Mouse (Mus musculus) hindbrain, embryonic 14.5 days (tissue): Measurements from ENCODE around the gene Vps51. TPM values are rescaled to one million over a fixed set of nuclear protein-coding genes. Genes with fewer than 3 reads are reported as not detected.

Experiments
- ATAC-seq: fragments of 200-750 bp; cut with Nextera tagmentation; 2 replicates; pipeline ENCODE4 v1.8.0; 2017; ENCODE audit warnings: moderate number of reproducible peaks, mild to moderate bottlenecking, moderate TSS enrichment, moderate library complexity; ENCODE audit not compliant: low FRiP score
- DNase-seq: peaks from one replicate; pipeline ENCODE4 v3.0.0-alpha.2; 2015; ENCODE audit warnings: low spot score
- H3K27ac ChIP-seq: fragments of 300-500 bp; sonication (generic); 2 replicates; pipeline ENCODE4 v1.5.1; 2014; ENCODE audit warnings: mild to moderate bottlenecking, moderate library complexity
- H3K27me3 ChIP-seq: fragments of 300-500 bp; sonication (generic); 2 replicates; pipeline ENCODE4 v1.6.1; 2014; ENCODE audit warnings: mild to moderate bottlenecking, low read length, mixed read lengths; ENCODE audit not compliant: control insufficient read depth, insufficient read depth
- H3K36me3 ChIP-seq: fragments of 300-500 bp; sonication (generic); replicated peaks from 2 replicates; pipeline ENCODE4 v1.6.1; 2014; ENCODE audit not compliant: control insufficient read depth, insufficient read depth
- H3K4me1 ChIP-seq: fragments of 300-500 bp; sonication (generic); replicated peaks from 2 replicates; pipeline ENCODE4 v1.6.1; 2014; ENCODE audit warnings: antibody characterized with exemption, low read length, mixed read lengths; ENCODE audit not compliant: control insufficient read depth, insufficient read depth
- H3K4me2 ChIP-seq: fragments of 300-500 bp; sonication (generic); replicated peaks from 2 replicates; pipeline ENCODE4 v1.6.1; 2014; ENCODE audit warnings: mild to moderate bottlenecking, moderate library complexity
- H3K4me3 ChIP-seq: fragments of 300-500 bp; sonication (generic); replicated peaks from 2 replicates; pipeline ENCODE4 v1.5.1; 2014; ENCODE audit warnings: mild to moderate bottlenecking, low read length
- H3K9ac ChIP-seq: fragments of 300-500 bp; sonication (generic); 2 replicates; pipeline ENCODE4 v1.6.1; 2014
- H3K9me3 ChIP-seq: fragments of 300-500 bp; sonication (generic); 2 replicates; pipeline ENCODE4 v1.6.1; 2016; ENCODE audit warnings: low read length; ENCODE audit not compliant: control insufficient read depth
- WGBS: fragments of 180-500 bp; shearing (Covaris S2); extraction: QIAGEN DNeasy Blood & Tissue Kit; methylation state at CpG from one replicate; pipeline ENCODE4 v1.1.7; 2014; 5-methylcytosine and 5-hydroxymethylcytosine counted together
- polyA plus RNA-seq: library from polyadenylated mRNA; unstranded; fragments of >200 nt; fragmentation: Nextera tagmentation; extraction: Ambion mirVana; gene quantifications from 2 replicates; pipeline ENCODE4 v1.2.1, GENCODE M21; 2014

Gene Vps51
- polyA plus RNA-seq, 1 experiment from 2014 or later: 71.7 TPM

DNA sequence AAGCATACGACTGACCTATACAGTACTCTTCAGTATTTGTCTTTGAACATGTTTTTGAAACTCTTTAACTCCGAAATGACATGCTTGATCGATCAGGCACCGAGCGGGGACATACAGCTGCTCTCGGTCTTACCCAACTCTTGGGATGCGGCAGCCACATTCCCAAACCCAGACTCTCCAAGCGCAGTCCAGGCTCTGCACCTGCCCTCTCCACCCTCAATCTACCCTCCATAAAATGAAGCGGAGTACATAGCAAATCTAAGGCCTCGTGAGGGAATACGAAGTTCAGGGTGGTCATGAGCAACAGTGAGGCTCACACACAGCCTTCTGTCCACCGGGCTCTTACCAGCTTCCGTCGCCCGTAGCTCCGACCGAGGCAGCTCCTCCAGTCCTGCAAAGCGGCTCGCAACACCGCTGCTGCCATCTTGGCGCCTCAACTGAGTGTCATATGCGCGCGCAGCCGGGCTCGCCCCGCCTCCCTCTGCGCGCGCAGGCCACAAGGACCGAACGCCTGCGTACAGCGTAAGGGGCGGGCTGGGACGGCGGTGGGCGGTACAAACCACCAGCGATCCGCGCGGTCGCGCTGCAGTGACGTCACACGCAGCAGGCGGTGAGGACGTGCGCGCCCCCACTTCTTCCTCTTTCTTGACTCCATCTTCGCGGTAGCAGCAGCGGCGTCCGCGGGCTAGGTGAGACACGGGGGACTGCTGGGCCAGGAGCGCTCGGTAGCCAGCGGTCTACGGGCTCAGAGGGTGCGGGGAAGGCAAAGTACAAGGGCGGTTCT lies 19.5 kb downstream of the Vps51 start, which contains the start of the genes Mrpl49 and Fau:
Mrpl49 (minus strand) TSS at position 473 of the 784 bp plus-strand sequence.
Fau (plus strand) TSS at position 532 of the 784 bp plus-strand sequence.
- Histone ChIP-seq H3K9ac (peak within 1 kb of the TSS; percentile 85), H3K36me3 (peaks cover 48% of the 10 kb centered on the region), H3K9me3 (no peaks in the 10 kb centered on the region), H3K4me2 (peak within 1 kb of the TSS; percentile 85), H3K4me3 (peak within 1 kb of the TSS; percentile 52), H3K4me1 (peaks cover 31% of the 10 kb centered on the region), H3K27ac (peak within 1 kb of the TSS; percentile 78), H3K27me3 (no peaks in the 10 kb centered on the region)
- WGBS: under 1% methylated on average over 60 of the region's 63 CpGs
- DNase-seq: peak; percentile 100
- ATAC-seq: peak; percentile 87

GRCm38 (mm10) chr19:6056696-6057095 lies 20.3 kb downstream of the Vps51 start:
- Histone ChIP-seq H3K36me3 (peaks cover 57% of the 10 kb centered on the region), H3K9ac (peak overlapping the region; percentile 66), H3K9me3 (no peaks in the 10 kb centered on the region), H3K27ac (no peak overlapping the region), H3K4me2 (peak overlapping the region; percentile 76), H3K4me1 (peaks cover 23% of the 10 kb centered on the region), H3K27me3 (no peaks in the 10 kb centered on the region), H3K4me3 (peak overlapping the region; percentile 52)
- 58% methylated on average over 4 of the region's 4 CpGs for WGBS
- ATAC-seq (no peak), DNase-seq (no peak)

DNA sequence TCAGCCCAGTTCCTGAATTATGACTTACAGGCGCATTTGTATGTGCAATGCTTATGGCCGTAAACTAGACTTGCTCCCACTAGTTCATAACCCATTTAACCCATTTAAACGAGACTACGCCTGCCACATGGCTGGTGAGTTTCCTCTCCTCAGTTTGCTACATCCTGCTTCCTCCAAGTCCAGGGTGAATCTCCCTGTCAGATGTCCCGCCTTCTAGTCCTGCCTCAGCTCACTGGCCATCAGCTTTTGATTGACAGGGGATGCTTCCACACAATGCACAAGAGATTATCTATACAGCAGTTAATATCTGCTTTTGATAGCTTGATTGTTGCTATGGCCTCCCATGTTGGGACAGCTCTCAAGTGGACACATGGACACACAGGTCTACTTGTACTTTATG lies 22.7 kb downstream of the Vps51 start:
- H3K27ac ChIP-seq: no peak overlapping the region
- no peaks in the 10 kb centered on the region for H3K27me3 ChIP-seq
- H3K9ac ChIP-seq: no peak overlapping the region
- WGBS: 89% methylated on average over 5 of the region's 5 CpGs
- no peak for ATAC-seq
- DNase-seq: no peak
- peaks cover 71% of the 10 kb centered on the region for H3K36me3 ChIP-seq
- no peaks in the 10 kb centered on the region for H3K9me3 ChIP-seq
- no peak overlapping the region for H3K4me3 ChIP-seq
- H3K4me2 ChIP-seq: no peak overlapping the region
- peaks cover 17% of the 10 kb centered on the region for H3K4me1 ChIP-seq

DNA sequence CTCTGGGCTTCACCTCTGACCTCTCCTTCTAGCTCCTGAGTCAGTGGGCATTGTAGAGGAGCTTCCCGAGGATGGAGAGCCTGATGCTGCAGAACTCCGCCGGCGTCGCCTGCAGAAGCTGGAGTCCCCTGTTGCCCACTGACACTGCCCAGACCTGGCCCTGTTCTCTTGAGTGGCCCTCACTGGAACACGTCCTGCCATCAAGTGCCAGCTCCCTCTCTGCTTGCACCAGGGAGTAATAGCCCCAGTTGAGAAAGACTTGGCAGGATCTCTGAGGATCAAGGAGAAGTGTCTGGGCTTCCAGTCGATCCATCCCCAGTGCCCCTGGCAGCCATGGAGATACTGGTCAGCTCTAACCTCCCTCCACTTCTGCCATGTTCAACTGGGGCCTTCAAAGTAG lies 24.5 kb downstream of the Vps51 start:
- 88% methylated on average over 7 of the region's 7 CpGs for WGBS
- no peak for ATAC-seq
- H3K36me3 ChIP-seq: peaks cover 80% of the 10 kb centered on the region

DNA sequence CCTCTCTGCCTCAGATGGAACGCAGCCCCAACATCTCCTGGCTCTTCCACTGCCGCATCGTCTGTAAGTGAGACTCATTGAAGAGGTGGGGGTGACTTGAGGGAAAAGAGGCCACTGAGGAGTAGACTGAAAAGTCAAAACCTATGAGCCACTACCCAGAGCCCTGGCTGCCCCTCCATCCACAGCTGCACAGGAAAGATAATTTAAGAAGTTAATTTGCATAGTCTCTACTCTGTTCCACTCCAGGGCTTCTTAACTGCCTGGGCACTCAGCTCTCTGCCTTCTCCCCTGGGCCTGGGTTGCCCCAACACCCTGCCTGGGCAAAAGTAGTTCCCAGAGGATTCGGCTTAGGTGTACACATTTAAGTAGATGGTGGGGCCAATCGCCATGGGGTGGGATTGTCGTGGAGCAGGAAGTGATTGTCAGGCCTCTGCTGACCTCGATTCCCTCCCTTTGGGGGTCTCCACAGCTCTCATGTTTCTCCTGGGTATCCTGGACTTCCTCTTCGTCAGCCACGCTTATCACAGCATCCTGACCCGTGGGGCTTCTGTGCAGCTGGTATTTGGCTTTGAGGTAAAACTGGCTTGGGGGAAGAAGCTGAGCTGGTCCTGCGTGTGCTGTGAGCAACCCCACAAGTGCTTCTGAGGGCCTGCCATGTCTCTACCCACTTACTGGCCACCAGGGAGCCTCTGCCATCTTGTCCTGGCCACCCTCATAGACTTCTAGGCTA lies 28.2 kb downstream of the Vps51 start:
- whole genome bisulfite sequencing: 94% methylated on average over 11 of the region's 11 CpGs
- H3K9me3 ChIP-seq: no peaks in the 10 kb centered on the region
- H3K4me2 ChIP-seq: no peak overlapping the region
- H3K4me3 ChIP-seq: no peak overlapping the region
- H3K9ac ChIP-seq: no peak overlapping the region
- ATAC-seq: no peak
- H3K27me3 ChIP-seq: no peaks in the 10 kb centered on the region
- H3K4me1 ChIP-seq: peaks cover 21% of the 10 kb centered on the region
- H3K27ac ChIP-seq: no peak overlapping the region
- peaks cover 60% of the 10 kb centered on the region for H3K36me3 ChIP-seq
- no peak for DNase-seq

More for the DNA sequence above, 24.5 kb downstream of the Vps51 start:
- Histone ChIP-seq H3K9ac (no peak overlapping the region), H3K27me3 (no peaks in the 10 kb centered on the region), H3K9me3 (no peaks in the 10 kb centered on the region), H3K4me2 (no peak overlapping the region), H3K4me1 (peaks cover 20% of the 10 kb centered on the region), H3K27ac (no peak overlapping the region), H3K4me3 (no peak overlapping the region)
- DNase-seq: no peak

GRCm38 (mm10) chr19:6047899-6048166 lies 29.2 kb downstream of the Vps51 start:
- ATAC-seq: no peak
- H3K36me3 ChIP-seq: peaks cover 50% of the 10 kb centered on the region
- H3K27ac ChIP-seq: no peak overlapping the region
- H3K9ac ChIP-seq: peak overlapping the region; percentile 85
- WGBS: 81% methylated on average over 8 of the region's 8 CpGs
- DNase-seq: no peak
- H3K4me2 ChIP-seq: peak overlapping the region; percentile 98
- H3K9me3 ChIP-seq: no peaks in the 10 kb centered on the region
- peak overlapping the region; percentile 98 for H3K4me3 ChIP-seq
- H3K4me1 ChIP-seq: peaks cover 21% of the 10 kb centered on the region
- no peaks in the 10 kb centered on the region for H3K27me3 ChIP-seq

DNA sequence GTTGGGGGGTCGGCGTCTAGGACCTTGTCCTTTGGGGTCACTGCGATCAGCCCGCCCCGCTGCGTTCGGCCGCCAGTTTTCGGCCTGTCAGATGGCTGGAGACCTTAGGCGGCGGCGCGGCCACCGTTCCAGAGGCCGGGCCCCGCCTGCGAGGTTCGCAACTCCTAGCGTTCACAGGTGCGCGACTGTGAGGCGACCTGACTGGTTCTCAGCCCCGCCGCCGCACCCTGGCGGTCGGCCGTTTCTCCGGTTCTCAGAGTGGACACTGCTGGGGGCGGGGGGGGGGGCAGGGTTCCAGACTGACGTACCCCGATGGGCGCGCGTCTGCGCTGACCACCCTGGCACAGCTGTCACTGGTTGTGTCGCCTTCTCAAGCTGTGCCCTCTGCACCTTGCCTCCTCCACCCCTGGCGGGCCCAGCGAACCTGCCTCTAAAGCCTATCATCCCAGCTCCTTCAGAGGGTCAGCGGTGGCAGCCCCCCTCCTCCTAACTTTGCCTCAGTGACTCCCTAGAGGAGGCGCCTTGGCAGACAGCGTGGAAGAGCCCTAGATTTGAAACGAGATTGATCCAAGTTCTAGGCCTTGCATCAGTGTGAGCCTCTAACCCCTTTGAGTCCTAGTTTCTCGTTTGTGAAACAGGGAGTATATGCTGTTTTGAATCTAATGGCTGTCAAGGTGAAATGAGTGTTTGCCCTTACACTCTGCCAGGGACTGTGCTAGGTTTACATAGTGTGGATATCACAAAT lies 29.7 kb downstream of the Vps51 start:
- Histone ChIP-seq H3K4me1 (peaks cover 21% of the 10 kb centered on the region), H3K27me3 (no peaks in the 10 kb centered on the region)
- WGBS: 2% methylated on average over 44 of the region's 44 CpGs

DNA sequence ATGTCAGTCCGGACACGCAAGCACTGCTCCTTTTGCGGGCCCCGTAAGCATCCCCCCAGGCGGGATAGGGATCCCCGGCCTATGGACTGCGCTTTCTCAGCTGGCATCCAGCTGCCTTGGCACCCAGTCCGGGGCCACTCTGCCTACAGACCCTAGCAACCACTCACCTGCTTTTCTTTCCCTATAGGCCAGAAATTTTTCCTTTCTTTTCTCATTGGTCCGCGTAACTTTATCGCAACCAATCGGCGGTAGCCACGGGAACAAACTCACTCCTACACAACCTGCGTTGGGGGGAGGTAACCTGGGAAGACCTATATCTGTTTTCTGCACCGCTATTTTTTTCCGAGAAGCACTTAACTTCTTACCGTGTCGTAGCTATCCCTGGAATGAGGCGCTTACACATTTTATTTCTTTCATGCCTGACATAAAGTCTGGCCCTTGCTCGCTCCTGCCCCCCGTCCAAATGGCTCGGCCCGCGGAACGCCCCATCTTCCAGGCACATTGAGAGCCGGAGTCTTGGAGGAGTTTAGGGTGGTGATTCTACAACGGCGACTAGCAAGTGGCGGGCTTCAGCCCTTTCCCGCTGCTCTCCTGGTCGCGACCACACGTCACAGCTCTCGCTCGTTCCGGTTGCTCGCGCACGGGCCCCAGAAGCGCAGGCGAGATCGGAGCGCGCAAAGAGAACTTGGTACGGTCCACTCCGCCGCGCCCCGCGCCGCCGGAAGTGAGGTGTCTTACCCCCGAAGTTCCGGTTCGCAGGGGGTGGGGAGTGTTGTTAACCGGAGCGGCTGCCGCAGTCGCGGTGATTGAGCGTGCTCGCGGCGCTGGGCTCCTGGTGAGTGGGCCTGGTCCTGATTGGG lies 30.5 kb downstream of the Vps51 start, which contains the start of gene Syvn1:
Syvn1 (plus strand) TSS at position 283 of the 860 bp plus-strand sequence.
- ATAC-seq (peak; percentile 93), DNase-seq (peak; percentile 95)
- under 1% methylated on average over 65 of the region's 65 CpGs for WGBS
- H3K9ac ChIP-seq: peak within 1 kb of the TSS; percentile 85
- peaks cover 37% of the 10 kb centered on the region for H3K36me3 ChIP-seq
- H3K4me3 ChIP-seq: peak within 1 kb of the TSS; percentile 98
- H3K27ac ChIP-seq: peak within 1 kb of the TSS; percentile 99
- H3K9me3 ChIP-seq: no peaks in the 10 kb centered on the region
- peaks cover 21% of the 10 kb centered on the region for H3K4me1 ChIP-seq
- no peaks in the 10 kb centered on the region for H3K27me3 ChIP-seq
- peak within 1 kb of the TSS; percentile 98 for H3K4me2 ChIP-seq

More for the DNA sequence above, 29.7 kb downstream of the Vps51 start:
- Histone ChIP-seq H3K36me3 (peaks cover 45% of the 10 kb centered on the region), H3K9ac (peak overlapping the region; percentile 85), H3K27ac (peak overlapping the region; percentile 99), H3K4me2 (peak overlapping the region; percentile 98), H3K4me3 (peak overlapping the region; percentile 98), H3K9me3 (no peaks in the 10 kb centered on the region)
- DNase-seq (no peak), ATAC-seq (peak; percentile 6)
